Mouse (Mus musculus) layer of hippocampus, adult 8-10 months (tissue): ENCODE results near the gene Pcf11. TPM values are rescaled to one million over a fixed set of nuclear protein-coding genes. Genes with fewer than 3 reads are reported as not detected.

ENCODE experiments used
- DNase-seq, 2 experiments: peaks; one replicate each; pipeline ENCODE4 v3.0.0; 2022; ENCODE audit warnings: low spot score in 2 of 2
- total RNA-seq, 4 experiments: library from RNA; stranded (reverse); gene quantifications; 2 replicates each; pipeline ENCODE4 v1.2.4; 2022

The Pcf11 gene
- total RNA-seq, 4 experiments from 2014 or later: 58.7 to 71.1 (median 63.8) TPM

DNA sequence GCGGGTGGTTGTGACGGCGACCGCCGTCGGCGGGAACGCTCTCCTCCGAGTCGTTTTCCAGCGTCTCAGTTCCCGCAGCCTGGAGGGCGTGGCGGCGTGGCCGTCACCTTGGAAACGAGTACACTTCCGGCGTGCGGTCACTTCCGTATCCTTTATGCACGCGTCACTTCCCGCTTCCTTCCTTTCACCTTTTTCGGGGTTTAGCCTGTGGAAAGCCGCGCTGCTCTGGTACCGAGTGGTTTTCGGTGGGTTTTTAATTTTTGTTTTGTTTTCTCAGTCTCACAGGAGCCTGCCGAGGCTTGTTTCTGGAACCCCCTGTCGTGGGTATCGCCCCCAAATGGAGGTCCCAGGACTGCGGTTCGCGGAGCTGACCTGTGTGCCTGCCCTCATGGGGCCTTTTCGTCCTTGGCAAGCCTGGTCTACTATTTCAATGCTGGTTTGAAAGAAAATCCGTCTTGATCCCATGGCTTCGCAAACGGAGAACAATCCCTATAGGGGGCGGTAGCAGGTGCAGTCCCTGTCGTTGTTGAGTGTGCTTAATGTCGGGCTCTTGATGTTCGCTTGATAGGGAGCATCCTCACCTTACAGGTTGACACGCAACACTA is 32.6 kb downstream of the Pcf11 start, which contains the start of gene Ankrd42:
TSS of gene Ankrd42 (minus strand) at position 122 of the 605 bp plus-strand sequence.
- peak; percentile 88 to 91 for DNase-seq

DNA sequence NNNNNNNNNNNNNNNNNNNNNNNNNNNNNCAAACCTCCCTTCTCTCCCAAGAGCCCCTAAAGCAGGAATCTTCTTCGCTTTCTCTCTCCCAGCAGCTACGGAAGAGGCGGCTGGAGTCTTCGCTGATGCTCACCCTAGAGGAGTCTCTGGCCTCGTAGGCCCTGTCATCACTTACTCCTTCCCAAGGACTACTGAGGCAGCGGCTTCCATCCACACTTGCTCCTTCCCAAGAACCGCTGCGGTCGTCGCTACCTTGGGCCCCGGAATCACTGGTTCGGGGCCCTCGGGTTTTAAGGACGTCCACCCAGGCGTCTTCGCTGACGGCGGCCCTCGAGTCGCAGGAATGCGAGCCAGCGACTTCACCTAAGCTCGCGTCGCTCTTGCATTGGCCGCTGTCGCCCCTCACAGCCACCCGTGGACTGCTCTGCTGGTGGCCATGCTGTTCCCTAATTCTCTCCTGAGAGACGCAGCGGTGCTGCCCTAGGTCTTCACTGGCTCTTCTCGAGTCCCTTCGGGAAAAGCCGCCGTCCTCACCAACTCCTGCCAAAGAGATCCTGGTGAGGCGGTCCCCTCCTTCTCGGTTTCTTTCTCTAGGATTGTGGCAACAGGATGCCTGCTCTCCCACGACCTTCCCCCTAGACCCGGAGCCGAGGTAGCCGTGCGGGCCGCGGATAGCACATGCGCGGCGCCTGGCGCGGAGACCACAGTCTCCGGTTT is 33.3 kb downstream of the Pcf11 start:
- no peak for DNase-seq

GRCm38 (mm10) chr7:92630167-92630566 is 39.6 kb downstream of the Pcf11 start:
- peak; percentile 17 to 26 for DNase-seq

DNA sequence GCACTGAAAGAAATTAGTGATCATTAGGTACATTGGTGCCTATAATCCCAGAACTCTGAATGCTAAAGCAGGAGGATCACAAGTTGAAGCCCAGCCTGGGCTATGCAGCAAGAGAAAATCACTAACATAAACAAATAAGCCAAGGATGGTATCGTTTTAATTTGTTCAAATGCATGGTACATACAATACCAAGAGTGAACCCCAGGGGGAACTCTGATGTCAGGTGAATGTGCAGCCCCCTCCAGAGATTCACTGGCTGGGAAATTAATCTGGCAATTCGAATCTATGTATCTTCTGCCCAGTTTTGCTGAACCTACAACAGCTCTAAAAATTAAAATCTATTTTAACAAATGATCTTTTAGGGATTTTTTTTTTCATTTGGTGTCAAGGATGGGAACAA is 45.2 kb downstream of the Pcf11 start:
- DNase-seq: no peak

- no peak for DNase-seq
Observed at GRCm38 (mm10) chr7:92610830-92611229, 58.9 kb downstream of the Pcf11 start.

DNA sequence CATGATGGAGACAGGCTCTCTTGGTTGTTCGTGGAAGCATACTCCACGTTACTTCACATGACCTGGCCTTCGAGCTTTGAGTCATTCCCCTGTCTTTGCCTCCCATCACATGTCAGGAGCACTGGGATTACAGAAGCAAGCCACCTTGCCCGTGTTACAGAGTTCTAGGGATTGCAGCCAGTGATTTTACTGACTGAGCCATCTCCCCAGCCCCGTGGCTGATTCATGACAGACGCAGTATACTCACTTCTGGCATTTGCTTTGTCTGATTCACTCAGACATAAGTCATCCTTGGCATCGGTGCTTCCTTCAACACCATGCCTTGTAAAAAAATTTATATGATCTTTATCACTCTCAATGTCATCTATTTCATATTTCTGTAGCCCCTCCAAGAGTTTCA is 64.8 kb downstream of the Pcf11 start:
- no peak for DNase-seq

Other genes with a start within 250 kb of the Pcf11 start
- 10 to 100 TPM; 14.8 to 16.6 (median 15.5) TPM for gene Ccdc90b, start 108.8 kb downstream of the Pcf11 start, total RNA-seq
- 10 to 100 TPM; 17.3 to 20.5 (median 18.7) TPM for gene Ankrd42, start 32.8 kb downstream of the Pcf11 start, total RNA-seq
- gene Rab30, start 71.7 kb upstream of the Pcf11 start, total RNA-seq: 10 to 100 TPM; 37.0 to 42.0 (median 40.7) TPM
- gene Ddias, start 204.3 kb upstream of the Pcf11 start, total RNA-seq: under 1 TPM; 0.31 to 0.78 (median 0.51) TPM
- gene Prcp, start 204.5 kb upstream of the Pcf11 start, total RNA-seq: 10 to 100 TPM in 2 of 4 experiments, 1 to 10 TPM in 2; 6.1 to 13.1 (median 10.2) TPM